Mouse (Mus musculus) lung, embryonic 14.5 days (tissue): ENCODE measurements around the gene Myadml2. TPM values are rescaled to one million over a fixed set of nuclear protein-coding genes. Genes with fewer than 3 reads are reported as not detected.
A peak's percentile ranks its signal among the peaks of the same experiment; 100 is the strongest.

Source experiments
- ATAC-seq: fragments of 200-750 bp; cut with Nextera tagmentation; 2 replicates; pipeline ENCODE4 v1.8.0; 2017; ENCODE audit warnings: mild to moderate bottlenecking, moderate TSS enrichment, moderate library complexity; ENCODE audit not compliant: insufficient read depth
- DNase-seq: peaks from one replicate; pipeline ENCODE4 v3.0.0-alpha.2; 2015
- H3K27ac ChIP-seq: fragments of 300-500 bp; sonication (generic); 2 replicates; pipeline ENCODE4 v1.5.1; 2014; ENCODE audit warnings: low read depth, mild to moderate bottlenecking, moderate library complexity
- H3K27me3 ChIP-seq: fragments of 300-500 bp; sonication (generic); 2 replicates; pipeline ENCODE4 v1.6.1; 2014; ENCODE audit warnings: low read length, control low read depth; ENCODE audit not compliant: insufficient read depth
- H3K36me3 ChIP-seq: fragments of 300-500 bp; sonication (generic); 2 replicates; pipeline ENCODE4 v1.6.1; 2014; ENCODE audit warnings: control low read depth; ENCODE audit not compliant: insufficient read depth
- H3K4me1 ChIP-seq: fragments of 300-500 bp; sonication (generic); 2 replicates; pipeline ENCODE4 v1.6.1; 2014; ENCODE audit warnings: antibody characterized with exemption, control low read depth; ENCODE audit not compliant: insufficient read depth
- H3K4me2 ChIP-seq: fragments of 300-500 bp; sonication (generic); 2 replicates; pipeline ENCODE4 v1.6.1; 2014; ENCODE audit warnings: mild to moderate bottlenecking
- H3K4me3 ChIP-seq: fragments of 300-500 bp; sonication (generic); 2 replicates; pipeline ENCODE4 v1.5.1; 2014; ENCODE audit warnings: low read depth, low read length
- H3K9ac ChIP-seq: fragments of 300-500 bp; sonication (generic); 2 replicates; pipeline ENCODE4 v1.6.1; 2014
- H3K9me3 ChIP-seq: fragments of 300-500 bp; sonication (generic); 2 replicates; pipeline ENCODE4 v1.6.1; 2016; ENCODE audit warnings: low read depth, low read length, control low read depth
- CTCF ChIP-seq: IDR thresholded peaks from 2 replicates; pipeline ENCODE4 v1.5.1; 2016; ENCODE audit warnings: antibody characterized with exemption, low read depth
- WGBS: fragments of 180-500 bp; shearing (Covaris S2); extraction: QIAGEN DNeasy Blood & Tissue Kit; methylation state at CpG from one replicate; pipeline ENCODE4 v1.1.7; 2014; 5-methylcytosine and 5-hydroxymethylcytosine counted together
- microRNA-seq: library from miRNA; unstranded; fragments of <30 nt; microRNA quantifications from one replicate; pipeline ENCODE4, GENCODE M21; 2016; ENCODE audit warnings: borderline number of aligned reads
- polyA plus RNA-seq: library from polyadenylated mRNA; unstranded; fragments of >200 nt; fragmentation: Nextera tagmentation; extraction: Ambion mirVana; gene quantifications from 2 replicates; pipeline ENCODE4 v1.2.1, GENCODE M21; 2014

Myadml2 gene
- polyA plus RNA-seq, 1 experiment from 2014 or later, result not detected

GRCm38 (mm10) chr11:120598283-120598989 lies 49.5 kb downstream of the Myadml2 start, which contains the start of the genes Alyref and Anapc11:
Alyref (minus strand) TSS chr11:120598365.
Anapc11 (plus strand) TSS chr11:120598421.
- under 1% methylated on average over 87 of the region's 88 CpGs for WGBS
- Histone ChIP-seq H3K4me2 (peak within 1 kb of the TSS; percentile 93), H3K9ac (peak within 1 kb of the TSS; percentile 100), H3K4me3 (peak within 1 kb of the TSS; percentile 99), H3K36me3 (peaks cover 68% of the 10 kb centered on the region), H3K4me1 (peaks cover 11% of the 10 kb centered on the region), H3K27me3 (no peaks in the 10 kb centered on the region), H3K9me3 (no peaks in the 10 kb centered on the region), H3K27ac (peak within 1 kb of the TSS; percentile 92)
- ATAC-seq, result peak; percentile 98
- peak; percentile 99 for DNase-seq
- TF ChIP-seq CTCF, result no peak

DNA sequence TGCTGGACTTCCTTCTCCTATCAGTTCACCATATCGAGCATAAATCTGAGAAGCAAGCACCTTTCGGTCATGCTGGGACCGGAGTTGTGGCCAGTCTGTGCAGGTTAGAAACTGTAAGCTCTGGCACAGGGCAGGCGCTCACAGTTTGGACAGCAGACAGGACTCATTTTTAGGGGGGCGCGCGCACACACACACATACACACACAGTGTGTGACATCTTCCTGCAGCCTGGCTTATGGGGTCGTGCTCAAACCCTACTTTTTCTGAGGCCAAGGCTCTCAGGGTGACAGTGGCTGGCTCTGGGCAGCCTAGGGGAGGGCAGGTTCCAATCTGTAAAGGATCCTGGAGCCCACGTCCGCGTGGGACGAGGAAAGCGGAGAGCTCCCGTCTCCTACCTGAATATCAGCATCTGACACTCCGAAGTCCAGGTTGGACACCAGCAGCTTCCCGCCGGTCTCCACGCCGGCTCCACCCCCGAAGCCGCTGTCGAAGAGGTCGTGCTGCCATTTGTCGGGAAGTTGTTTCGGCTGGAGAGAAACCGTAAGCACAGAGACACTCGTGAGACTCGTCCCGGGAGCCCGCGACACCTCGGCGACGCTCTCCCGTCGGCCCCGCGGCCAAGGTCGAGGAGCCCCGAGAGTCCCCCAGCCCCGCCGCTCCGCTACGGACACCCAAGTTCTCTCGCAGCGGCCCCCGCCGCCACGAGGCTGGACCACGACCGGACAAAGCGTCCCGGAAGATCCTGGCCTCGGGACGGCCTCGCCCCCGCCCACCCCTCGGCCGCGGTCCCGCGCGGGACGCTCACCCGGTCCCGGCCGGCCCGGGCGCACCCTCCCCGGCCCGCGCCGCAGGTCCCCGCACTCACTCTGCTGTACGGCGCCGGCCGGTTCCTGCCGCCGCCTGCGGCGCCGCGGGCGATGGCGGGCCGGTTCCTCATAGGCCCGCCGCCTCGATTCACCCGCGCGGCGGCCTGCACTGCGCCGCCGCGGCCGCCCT lies 50.4 kb downstream of the Myadml2 start:
- DNase-seq, result peak; percentile 42
- peaks cover 11% of the 10 kb centered on the region for H3K4me1 ChIP-seq
- peak; percentile 52; the same call in 1 of the 2 replicates for ATAC-seq
- WGBS, result 4% methylated on average over 78 of the region's 99 CpGs
- peaks cover 68% of the 10 kb centered on the region for H3K36me3 ChIP-seq
- peak overlapping the region; percentile 93 for H3K4me2 ChIP-seq
- H3K9ac ChIP-seq, result peak overlapping the region; percentile 100
- no peaks in the 10 kb centered on the region for H3K9me3 ChIP-seq
- no peaks in the 10 kb centered on the region for H3K27me3 ChIP-seq
- H3K4me3 ChIP-seq, result peak overlapping the region; percentile 99
- peak overlapping the region; percentile 92 for H3K27ac ChIP-seq
- no peak for TF ChIP-seq CTCF

Small RNA genes within 50 kb of the gene (microRNA-seq; reads per million reads assigned to microRNA genes)
- 1.2 reads per million for gene Mir6936

Other genes with a start within 250 kb of the Myadml2 start
- gene Nploc4, start 210.4 kb downstream of the Myadml2 start, polyA plus RNA-seq, result 42.1 and 51.4 TPM in 2 replicates
- not detected in 2 replicates for gene Tspan10, start 205.5 kb downstream of the Myadml2 start, polyA plus RNA-seq
- gene Pde6g, start 194.7 kb downstream of the Myadml2 start, polyA plus RNA-seq, result 0.18 TPM in 1 of 2 replicates, not detected in the other
- 10.9 and 11.2 TPM in 2 replicates for gene Oxld1, start 190.1 kb downstream of the Myadml2 start, polyA plus RNA-seq
- 32.2 and 34.6 TPM in 2 replicates for gene Ccdc137, start 190.0 kb downstream of the Myadml2 start, polyA plus RNA-seq
- 42.9 and 44.4 TPM in 2 replicates for gene Arl16, start 180.6 kb downstream of the Myadml2 start, polyA plus RNA-seq
- 150 and 162 TPM in 2 replicates for gene Mrpl12, start 163.5 kb downstream of the Myadml2 start, polyA plus RNA-seq
- gene Slc25a10, start 156.3 kb downstream of the Myadml2 start, polyA plus RNA-seq, result 68.9 and 71.3 TPM in 2 replicates
- 0.59 and 1.4 TPM in 2 replicates for gene Gcgr, start 117.5 kb downstream of the Myadml2 start, polyA plus RNA-seq
- 226 and 229 TPM in 2 replicates for gene Mcrip1, start 98.4 kb downstream of the Myadml2 start, polyA plus RNA-seq
- not detected in 2 replicates for gene Ppp1r27, start 97.0 kb downstream of the Myadml2 start, polyA plus RNA-seq
- 872 and 897 TPM in 2 replicates for gene P4hb, start 74.9 kb downstream of the Myadml2 start, polyA plus RNA-seq
- gene Arhgdia, start 66.5 kb downstream of the Myadml2 start, polyA plus RNA-seq, result 717 and 734 TPM in 2 replicates
- 617 and 627 TPM in 2 replicates for gene Alyref, start 49.8 kb downstream of the Myadml2 start, polyA plus RNA-seq
- 229 and 237 TPM in 2 replicates for gene Anapc11, start 49.7 kb downstream of the Myadml2 start, polyA plus RNA-seq
- gene Npb, start 39.7 kb downstream of the Myadml2 start, polyA plus RNA-seq, result 0.89 and 1.3 TPM in 2 replicates
- gene Pcyt2, start 30.2 kb downstream of the Myadml2 start, polyA plus RNA-seq, result 95.3 and 99.5 TPM in 2 replicates
- gene Sirt7, start 22.9 kb downstream of the Myadml2 start, polyA plus RNA-seq, result 26.1 and 33.1 TPM in 2 replicates
- 25.3 and 28.6 TPM in 2 replicates for gene Mafg, start 14.6 kb downstream of the Myadml2 start, polyA plus RNA-seq
- 29.0 and 29.8 TPM in 2 replicates for gene Pycr1, start 4.4 kb downstream of the Myadml2 start, polyA plus RNA-seq
- gene Notum, start 13.0 kb upstream of the Myadml2 start, polyA plus RNA-seq, result 3.9 and 5.3 TPM in 2 replicates
- gene Aspscr1, start 24.8 kb upstream of the Myadml2 start, polyA plus RNA-seq, result 124 and 130 TPM in 2 replicates
- 168 and 173 TPM in 2 replicates for gene Cenpx, start 65.6 kb upstream of the Myadml2 start, polyA plus RNA-seq
- 44.1 and 46.1 TPM in 2 replicates for gene Lrrc45, start 65.8 kb upstream of the Myadml2 start, polyA plus RNA-seq
- gene Rac3, start 73.3 kb upstream of the Myadml2 start, polyA plus RNA-seq, result 10.3 and 10.7 TPM in 2 replicates
- gene Dcxr, start 79.1 kb upstream of the Myadml2 start, polyA plus RNA-seq, result 27.2 and 29.7 TPM in 2 replicates
- gene Cbr2, start 84.0 kb upstream of the Myadml2 start, polyA plus RNA-seq, result 14.7 and 19.6 TPM in 2 replicates
- 5.3 and 7.3 TPM in 2 replicates for gene Hmga1b, start 114.6 kb upstream of the Myadml2 start, polyA plus RNA-seq
- 33.0 and 34.0 TPM in 2 replicates for gene Rfng, start 136.0 kb upstream of the Myadml2 start, polyA plus RNA-seq
- gene Gps1, start 136.1 kb upstream of the Myadml2 start, polyA plus RNA-seq, result 240 and 257 TPM in 2 replicates
- gene Dus1l, start 148.2 kb upstream of the Myadml2 start, polyA plus RNA-seq, result 77.2 and 87.4 TPM in 2 replicates
- 83.3 and 95.5 TPM in 2 replicates for gene Fasn, start 176.4 kb upstream of the Myadml2 start, polyA plus RNA-seq